Mouse (Mus musculus) mature B cell (primary cell): ENCODE results near the gene Tfdp1.

ENCODE experiments used
- in situ Hi-C: fragments of 300-500 bp; cut with MboI; formaldehyde crosslinking; loops from 2 replicates; pipeline ENCODE4 v1.14.3; 2019

Gene Tfdp1

GRCm38 (mm10) chr8:13353155-13353833, 14.7 kb downstream of the Tfdp1 start:
- in situ Hi-C loops = no loop called here

- in situ Hi-C loops = no loop called here
Measured at GRCm38 (mm10) chr8:13353883-13354282, 15.3 kb downstream of the Tfdp1 start.

DNA sequence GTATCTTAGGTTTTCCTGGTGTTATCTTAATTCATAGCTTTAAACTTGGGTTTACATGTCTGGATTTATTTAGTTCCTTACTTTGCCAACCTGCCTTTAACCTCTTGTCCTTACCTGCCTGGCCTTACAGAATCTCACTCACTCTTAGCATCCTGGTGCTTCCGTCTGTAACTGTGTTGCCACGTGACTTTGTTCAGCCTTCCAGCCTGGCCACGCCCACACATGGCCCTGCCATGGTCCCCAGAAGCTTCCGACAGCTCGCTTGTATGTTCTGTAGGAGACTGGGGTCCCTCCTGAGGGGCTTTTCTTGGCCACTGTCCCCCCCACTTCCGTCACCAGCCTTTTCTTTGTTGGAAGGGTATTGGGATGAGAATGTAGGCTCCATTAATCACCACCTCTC, 17.7 kb downstream of the Tfdp1 start:
- in situ Hi-C loops = no loop called here

DNA sequence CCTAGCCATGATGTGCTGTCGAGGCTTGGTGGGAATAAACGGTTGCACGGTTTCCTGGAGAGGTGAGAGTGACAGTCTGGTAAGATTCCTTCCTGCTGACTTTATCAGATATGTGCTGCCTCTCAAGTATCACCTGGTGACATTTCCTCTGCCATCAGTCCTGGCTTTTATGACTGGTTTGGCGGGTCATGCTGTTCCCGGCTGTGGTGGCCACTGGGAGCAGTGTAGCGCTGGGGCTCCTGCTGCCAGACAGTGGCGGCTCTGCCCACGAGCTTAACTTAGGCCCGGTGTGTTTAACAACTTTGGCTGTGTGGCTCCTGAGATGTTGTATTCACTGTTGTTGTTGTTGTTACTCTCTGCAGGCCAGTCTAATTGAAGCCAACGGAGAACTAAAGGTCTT, 18.1 kb downstream of the Tfdp1 start:
- in situ Hi-C loops = no loop called here

DNA sequence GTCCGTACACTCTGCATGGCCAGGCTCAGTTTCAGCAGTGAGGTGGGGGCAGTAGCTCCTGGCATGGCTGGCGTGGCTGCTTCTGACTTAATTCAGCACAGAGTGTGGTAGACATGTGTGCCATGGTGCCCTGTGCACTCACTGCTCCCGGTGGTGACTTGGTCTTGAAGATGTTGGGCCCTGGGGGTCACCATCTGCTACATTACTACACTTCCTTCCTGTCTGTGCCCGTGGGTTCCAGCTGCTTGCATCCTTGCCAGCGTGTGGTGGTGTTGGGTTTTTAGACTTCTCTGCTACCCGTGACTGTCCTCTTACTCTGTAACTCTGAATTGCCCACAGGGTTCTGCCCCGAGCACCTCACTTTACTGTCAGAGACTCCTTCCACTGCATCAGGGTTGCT, 21.7 kb downstream of the Tfdp1 start:
- in situ Hi-C loops = no loop called here

- in situ Hi-C loops = no loop called here
Measured at GRCm38 (mm10) chr8:13361865-13362264, 23.3 kb downstream of the Tfdp1 start.

DNA sequence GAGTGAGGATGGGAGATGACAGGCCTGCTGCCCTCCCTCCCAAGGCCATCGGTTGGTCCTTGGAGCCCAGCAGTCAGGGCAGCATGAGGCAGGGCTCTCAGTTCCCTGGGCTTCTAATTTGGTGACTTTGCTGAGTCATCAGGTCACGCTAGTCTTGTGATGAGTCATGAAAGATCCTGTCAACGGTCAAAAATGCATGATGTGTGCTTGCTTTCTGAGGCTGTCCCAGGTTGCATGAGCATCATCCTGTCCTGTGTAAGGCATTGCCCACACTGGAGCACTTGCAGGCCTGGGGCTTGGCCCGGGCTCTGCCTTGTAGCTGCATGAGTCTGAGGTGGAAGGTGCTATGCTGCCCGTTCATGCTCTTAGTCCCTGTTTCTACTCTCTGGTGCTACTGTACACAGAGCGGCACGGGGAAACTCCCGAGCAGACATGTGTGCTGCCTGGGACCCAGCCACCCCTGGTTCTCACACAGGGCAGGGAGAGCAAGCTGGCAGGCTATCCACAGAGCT, 34.7 kb downstream of the Tfdp1 start:
- in situ Hi-C loops = no loop called here

GRCm38 (mm10) chr8:13381630-13382029, 43.1 kb downstream of the Tfdp1 start:
- in situ Hi-C loops = no loop called here

- in situ Hi-C loops = no loop called here
Measured at GRCm38 (mm10) chr8:13382536-13382935, 44.0 kb downstream of the Tfdp1 start.

DNA sequence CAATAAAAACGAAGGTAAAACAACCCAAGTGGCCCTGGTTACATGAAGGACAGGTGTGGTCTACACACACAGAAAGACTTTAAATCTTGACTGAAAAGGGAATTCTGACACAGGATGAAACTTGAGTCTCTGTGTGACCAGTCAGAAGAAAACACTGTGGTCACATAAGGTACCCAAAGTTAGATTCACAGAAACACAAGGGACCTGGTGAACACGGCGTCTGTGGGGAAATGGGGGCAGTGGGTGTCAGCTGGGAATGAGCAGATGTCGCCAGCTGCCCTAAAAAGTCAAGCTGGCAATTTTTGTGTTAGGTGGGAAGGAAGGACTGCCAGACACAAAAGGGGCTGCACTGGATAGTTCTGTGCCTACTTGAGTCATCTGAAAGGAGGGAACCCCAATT, 44.4 kb downstream of the Tfdp1 start:
- in situ Hi-C loops = no loop called here

GRCm38 (mm10) chr8:13386366-13386765, 47.8 kb downstream of the Tfdp1 start:
- in situ Hi-C loops = no loop called here

DNA sequence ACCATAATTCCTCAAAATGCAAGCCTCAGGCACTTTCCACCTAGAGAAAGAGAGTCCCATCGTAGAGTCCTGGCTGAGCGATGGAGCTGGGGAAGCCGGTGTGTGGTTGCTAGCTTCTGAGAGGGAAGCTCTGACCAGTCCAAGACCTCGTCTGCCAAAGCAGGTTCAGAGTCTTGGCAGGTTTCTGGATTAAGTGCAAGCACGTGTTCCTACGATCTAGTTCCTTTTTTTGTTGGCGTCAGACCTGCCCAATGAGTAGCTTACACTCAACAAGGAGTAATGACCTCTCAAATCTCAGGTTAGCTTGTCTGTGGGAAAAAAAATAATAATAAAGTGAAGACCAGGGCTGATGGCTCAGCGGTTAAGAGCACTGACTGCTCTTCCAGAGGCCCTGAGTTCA, 49.2 kb downstream of the Tfdp1 start:
- in situ Hi-C loops = no loop called here

DNA sequence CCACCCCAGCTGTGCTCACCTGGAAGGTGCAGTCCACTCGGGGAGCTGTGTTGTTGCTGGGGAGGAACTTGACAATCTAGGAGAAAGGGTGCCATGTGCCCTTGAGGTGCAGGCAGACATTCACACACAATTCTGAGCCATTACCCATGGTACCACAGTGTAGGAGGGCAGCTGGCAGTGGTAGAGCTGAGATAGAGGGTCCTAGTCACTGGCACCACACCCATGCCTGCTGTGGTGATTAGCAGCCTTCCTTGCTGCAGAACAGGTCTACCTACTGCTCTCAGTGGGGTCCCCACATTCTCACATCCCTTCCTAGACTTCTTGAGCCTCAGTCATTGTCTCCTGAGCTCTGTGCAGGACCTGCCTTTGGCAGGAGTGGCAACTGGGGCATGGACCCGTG, 50.2 kb downstream of the Tfdp1 start:
- in situ Hi-C loops = no loop called here

DNA sequence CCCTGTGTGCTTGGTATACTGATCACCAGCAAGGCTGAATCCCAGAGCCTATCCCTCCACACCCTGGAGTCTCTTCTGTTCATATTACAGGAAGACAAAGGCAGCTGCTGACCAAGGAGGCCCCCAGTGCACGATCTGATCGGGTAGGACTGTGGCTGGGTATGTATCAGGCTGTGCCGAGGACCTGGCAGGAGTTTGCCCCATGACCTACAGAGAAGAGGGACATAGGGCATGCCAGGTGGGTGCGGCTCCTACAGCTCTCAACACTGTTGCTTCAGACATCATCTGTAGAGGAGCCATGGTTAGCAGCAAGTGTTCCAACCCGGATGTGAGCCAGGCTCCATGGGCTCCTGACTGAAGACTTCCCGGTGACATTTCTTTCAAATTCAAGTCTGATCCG, 55.3 kb downstream of the Tfdp1 start:
- in situ Hi-C loops = no loop called here

DNA sequence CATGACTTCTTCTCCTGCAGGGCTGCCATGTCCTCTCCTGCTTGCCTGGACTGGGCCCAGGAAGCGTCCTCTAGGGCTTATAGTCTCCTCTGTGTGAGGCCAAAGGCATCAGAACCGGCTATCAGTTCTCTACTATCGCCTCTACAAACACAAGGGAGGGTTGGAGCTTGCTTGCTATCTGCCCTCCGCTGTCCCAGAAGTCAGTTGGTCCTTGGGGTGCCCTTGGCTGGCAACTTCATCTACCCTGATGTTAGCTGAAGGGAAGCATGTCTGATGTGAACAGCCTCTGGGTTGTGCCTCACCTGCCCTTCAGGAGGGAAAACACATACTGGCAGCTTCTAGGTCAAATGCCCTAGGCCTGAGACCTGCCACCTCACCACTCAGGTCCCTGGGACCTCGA, 58.2 kb downstream of the Tfdp1 start, which contains the start of gene Atp4b:
Gene Atp4b (minus strand): TSS at position 101 of the 400 bp plus-strand sequence.
- in situ Hi-C loops = no loop called here

- in situ Hi-C loops = no loop called here
Measured at GRCm38 (mm10) chr8:13403517-13403916, 65.0 kb downstream of the Tfdp1 start.

- in situ Hi-C loops = no loop called here
Measured at GRCm38 (mm10) chr8:13404666-13405131, 66.1 kb downstream of the Tfdp1 start, which contains the start of gene Grk1. Gene Grk1 (plus strand): TSS chr8:13405081.

GRCm38 (mm10) chr8:13406011-13406410, 67.5 kb downstream of the Tfdp1 start:
- in situ Hi-C loops = no loop called here

DNA sequence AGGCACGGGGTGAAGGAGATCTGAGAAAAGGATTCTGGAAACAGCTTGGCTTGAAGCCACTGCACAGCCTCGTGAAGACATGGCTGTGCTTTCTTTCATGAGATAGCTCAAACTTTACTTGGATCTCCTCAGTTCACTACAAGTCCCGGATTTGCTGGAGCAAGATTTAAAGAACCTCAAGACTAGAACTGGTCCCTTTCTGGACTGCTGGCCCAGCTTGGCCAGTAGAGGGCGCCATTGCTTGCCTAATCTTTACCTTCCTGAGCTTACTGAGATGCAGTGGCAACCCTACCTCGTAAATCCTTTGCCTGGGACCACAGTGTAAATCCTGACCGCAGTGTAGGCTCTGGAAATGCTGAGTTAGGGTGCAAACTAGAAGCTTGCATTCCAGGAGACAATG, 73.0 kb downstream of the Tfdp1 start:
- in situ Hi-C loops = loop anchor here (10.0 kb wide), 1 partner anchor 343 kb away; the partner anchor contains the start of gene Cdc16

GRCm38 (mm10) chr8:13412891-13413558, 74.5 kb downstream of the Tfdp1 start:
- in situ Hi-C loops = loop anchor here (10.0 kb wide), 1 partner anchor 342 kb away; the partner anchor contains the start of gene Cdc16

GRCm38 (mm10) chr8:13413823-13414390, 75.4 kb downstream of the Tfdp1 start:
- in situ Hi-C loops = loop anchor here (10.0 kb wide), 1 partner anchor 341 kb away; the partner anchor contains the start of gene Cdc16

GRCm38 (mm10) chr8:13415879-13416278, 77.3 kb downstream of the Tfdp1 start:
- in situ Hi-C loops = loop anchor here (10.0 kb wide), 1 partner anchor 339 kb away; the partner anchor contains the start of gene Cdc16
